ENCODE assay signal across 18 mouse cellular contexts in genomic region chr4:13243268-13243667, GRCm38 (mm10).
DNase-seq lines count a peak whose midpoint lies in the region; ATAC-seq and TF ChIP-seq lines count a peak whose summit lies in the region.
"Had no signal": no experiment of that assay in that cellular context is flagged by ENCODE, and none has a peak within 500 bp of the region (broad histone marks: within the 10 kb centered on the region; RNA-seq: fewer than 3 reads in every experiment).

No protein-coding gene starts in this region.

- no peak overlapping the region for H3K9ac ChIP-seq in intestine, embryonic 14.5 days (ENCODE audit: low read length)
- H3K9ac ChIP-seq in intestine, postnatal 0 days (ENCODE audit: low read depth, low read length) = no peak overlapping the region
- no peak overlapping the region for H3K9ac ChIP-seq in embryonic facial prominence, embryonic 12.5 days
- no peak overlapping the region for H3K9ac ChIP-seq in limb, embryonic 12.5 days (replicated peaks)
- H3K9ac ChIP-seq: forebrain, embryonic 13.5 days had no signal

- peak overlapping the region; percentile 64 for H3K27ac ChIP-seq in intestine, embryonic 14.5 days (ENCODE audit: low read depth)
- H3K27ac ChIP-seq in intestine, postnatal 0 days (ENCODE audit: low read depth, low read length) = no peak overlapping the region
- peak overlapping the region; percentile 73 for H3K27ac ChIP-seq in embryonic facial prominence, embryonic 10.5 days (replicated peaks)
- H3K27ac ChIP-seq in embryonic facial prominence, embryonic 12.5 days = peak overlapping the region; percentile 47; the same call in 1 of the 2 replicates
- peak overlapping the region; percentile 78 for H3K27ac ChIP-seq in limb, embryonic 12.5 days
- H3K27ac ChIP-seq: forebrain, embryonic 13.5 days had no signal

- no peak for DNase-seq in intestine, embryonic 14.5 days (ENCODE audit: low spot score)
- peak; percentile 36 for DNase-seq in embryonic facial prominence, embryonic 10.5 days (ENCODE audit: low spot score)
- DNase-seq in thymus, postnatal 25 days = no peak
- no peak for DNase-seq in layer of hippocampus, adult 11-12 months (ENCODE audit: low spot score)
- DNase-seq: adrenal gland, adult 2 months; cerebellum, adult 9-11 months; gastrocnemius, postnatal 25 days; kidney, adult 8-10 months; kidney, postnatal 4 days; lung, adult 18-20 months; retina, postnatal 1 day; right cerebral cortex, postnatal 4 days had no signal

- ATAC-seq in intestine, embryonic 14.5 days (replicated peaks; ENCODE audit: low FRiP score, low TSS enrichment, low read depth) = no peak
- ATAC-seq in intestine, postnatal 0 days = no peak
- ATAC-seq in embryonic facial prominence, embryonic 12.5 days (ENCODE audit: insufficient number of reproducible peaks, insufficient read depth, low FRiP score, low TSS enrichment) = no peak
- no peak for ATAC-seq in limb, embryonic 12.5 days (ENCODE audit: insufficient number of reproducible peaks, insufficient read depth, low FRiP score, low TSS enrichment, low read depth)
- ATAC-seq: forebrain, embryonic 13.5 days; hindbrain, embryonic 16.5 days had no signal

- 46% methylated on average over 5 of the region's 5 CpGs for whole genome bisulfite sequencing in intestine, embryonic 14.5 days
- 62% methylated on average over 5 of the region's 5 CpGs for WGBS in intestine, postnatal 0 days
- WGBS in embryonic facial prominence, embryonic 10.5 days = 41% methylated on average over 5 of the region's 5 CpGs
- WGBS in embryonic facial prominence, embryonic 12.5 days = 21% methylated on average over 5 of the region's 5 CpGs
- 23% methylated on average over 5 of the region's 5 CpGs for WGBS in limb, embryonic 12.5 days

- no peak overlapping the region for H3K4me3 ChIP-seq in intestine, embryonic 14.5 days (ENCODE audit: low read depth, low read length)
- H3K4me3 ChIP-seq in intestine, postnatal 0 days (ENCODE audit: low read depth, low read length) = no peak overlapping the region
- H3K4me3 ChIP-seq in embryonic facial prominence, embryonic 10.5 days = no peak overlapping the region
- no peak overlapping the region for H3K4me3 ChIP-seq in embryonic facial prominence, embryonic 12.5 days
- no peak overlapping the region for H3K4me3 ChIP-seq in limb, embryonic 12.5 days (replicated peaks)
- H3K4me3 ChIP-seq: forebrain, embryonic 13.5 days had no signal

- H3K36me3 ChIP-seq in intestine, embryonic 14.5 days (ENCODE audit: control insufficient read depth, insufficient read depth, low read length) = no peaks in the 10 kb centered on the region
- no peaks in the 10 kb centered on the region for H3K36me3 ChIP-seq in intestine, postnatal 0 days (ENCODE audit: control insufficient read depth, insufficient read depth)
- no peaks in the 10 kb centered on the region for H3K36me3 ChIP-seq in embryonic facial prominence, embryonic 10.5 days (replicated peaks)
- no peaks in the 10 kb centered on the region for H3K36me3 ChIP-seq in embryonic facial prominence, embryonic 12.5 days
- H3K36me3 ChIP-seq in limb, embryonic 12.5 days = no peaks in the 10 kb centered on the region

- H3K9me3 ChIP-seq in intestine, embryonic 14.5 days (ENCODE audit: control insufficient read depth, low read length) = no peaks in the 10 kb centered on the region
- H3K9me3 ChIP-seq in intestine, postnatal 0 days (ENCODE audit: control insufficient read depth) = no peaks in the 10 kb centered on the region
- no peaks in the 10 kb centered on the region for H3K9me3 ChIP-seq in embryonic facial prominence, embryonic 10.5 days
- H3K9me3 ChIP-seq in embryonic facial prominence, embryonic 12.5 days = no peaks in the 10 kb centered on the region
- H3K9me3 ChIP-seq in limb, embryonic 12.5 days = no peaks in the 10 kb centered on the region
- H3K9me3 ChIP-seq: forebrain, embryonic 13.5 days had no signal

- no peak overlapping the region for H3K4me2 ChIP-seq in intestine, embryonic 14.5 days (ENCODE audit: low read length)
- H3K4me2 ChIP-seq in intestine, postnatal 0 days (replicated peaks; ENCODE audit: low read depth) = no peak overlapping the region
- no peak overlapping the region for H3K4me2 ChIP-seq in embryonic facial prominence, embryonic 12.5 days (replicated peaks)
- no peak overlapping the region for H3K4me2 ChIP-seq in limb, embryonic 12.5 days
- H3K4me2 ChIP-seq: forebrain, embryonic 13.5 days; liver, embryonic 11.5 days had no signal

- TF ChIP-seq CTCF in intestine, postnatal 0 days (IDR thresholded peaks at IDR 0.05; ENCODE audit: low read depth) = no peak

- H3K27me3 ChIP-seq in intestine, embryonic 14.5 days (replicated peaks; ENCODE audit: control insufficient read depth, insufficient read depth, low read length) = no peaks in the 10 kb centered on the region
- no peaks in the 10 kb centered on the region for H3K27me3 ChIP-seq in intestine, postnatal 0 days (replicated peaks; ENCODE audit: control insufficient read depth, insufficient read depth, low read length)
- no peaks in the 10 kb centered on the region for H3K27me3 ChIP-seq in embryonic facial prominence, embryonic 10.5 days (replicated peaks; ENCODE audit: low read depth, poor library complexity, severe bottlenecking)
- H3K27me3 ChIP-seq in embryonic facial prominence, embryonic 12.5 days = no peaks in the 10 kb centered on the region
- no peaks in the 10 kb centered on the region for H3K27me3 ChIP-seq in limb, embryonic 12.5 days
- H3K27me3 ChIP-seq: forebrain, embryonic 13.5 days had no signal

- H3K4me1 ChIP-seq in intestine, embryonic 14.5 days (replicated peaks; ENCODE audit: control insufficient read depth, insufficient read depth, low read length) = peaks cover 7% of the 10 kb centered on the region; the same call in 1 of the 2 replicates
- H3K4me1 ChIP-seq in intestine, postnatal 0 days (replicated peaks; ENCODE audit: control insufficient read depth, insufficient read depth, low read length) = no peaks in the 10 kb centered on the region
- H3K4me1 ChIP-seq in embryonic facial prominence, embryonic 10.5 days = peaks cover 48% of the 10 kb centered on the region
- peaks cover 19% of the 10 kb centered on the region; the same call in 1 of the 2 replicates for H3K4me1 ChIP-seq in embryonic facial prominence, embryonic 12.5 days
- peaks cover 28% of the 10 kb centered on the region for H3K4me1 ChIP-seq in limb, embryonic 12.5 days (replicated peaks)
